Mouse (Mus musculus) brown adipose tissue, adult 24 weeks (tissue): Measurements from ENCODE around the gene Camp. TPM values are rescaled to one million over a fixed set of nuclear protein-coding genes. Genes with fewer than 3 reads are reported as not detected.

Source experiments
- H3K27ac ChIP-seq: fragments of 200-500 bp; replicated peaks from 2 replicates; pipeline ENCODE4 v1.5.1; 2012; ENCODE audit warnings: low read depth, mild to moderate bottlenecking, low read length
- H3K4me1 ChIP-seq: fragments of 200-500 bp; 2 replicates; pipeline ENCODE4 v1.6.1; 2012; ENCODE audit warnings: low read length, mixed read lengths; ENCODE audit not compliant: control insufficient read depth, insufficient read depth, insufficient read length
- H3K4me3 ChIP-seq: fragments of 200-500 bp; 2 replicates; pipeline ENCODE4 v1.5.1; 2012; ENCODE audit warnings: low read depth, mild to moderate bottlenecking, low read length, moderate library complexity; ENCODE audit not compliant: insufficient read depth
- polyA plus RNA-seq: library from polyadenylated mRNA; stranded (reverse); fragments of >200 nt; gene quantifications from 2 replicates; pipeline ENCODE4 v1.2.4, GENCODE M21; 2012; ENCODE audit not compliant: missing spikeins, insufficient read depth, insufficient read length

The Camp gene
- not detected in 2 replicates for polyA plus RNA-seq

- no peaks in the 10 kb centered on the region for H3K4me1 ChIP-seq
- H3K27ac ChIP-seq = no peak within 1 kb of the TSS
- no peak within 1 kb of the TSS for H3K4me3 ChIP-seq
These were observed at the start of gene Camp for GRCm38 (mm10) chr9:109849312-109849758. Gene Camp, minus strand, starts transcription at chr9:109849617.

DNA sequence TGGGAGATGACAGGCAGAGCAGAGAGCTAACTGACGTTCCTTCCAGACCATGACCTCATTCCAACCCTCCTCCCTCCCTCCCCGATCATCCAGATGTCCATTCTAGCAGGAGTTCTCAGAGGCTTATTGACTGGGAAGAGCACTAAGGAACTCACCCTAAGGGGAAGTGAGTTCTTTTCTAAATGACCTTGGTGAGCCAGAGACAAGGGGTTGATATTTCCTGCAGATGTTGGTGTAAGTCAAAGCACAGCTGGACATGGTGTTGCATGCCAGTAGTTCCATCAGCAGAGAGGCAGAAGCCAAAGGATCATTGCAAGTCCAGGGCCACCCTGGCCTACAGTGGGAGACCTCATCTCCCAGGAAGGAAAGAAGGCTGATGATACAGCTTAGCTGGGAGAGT is 48.6 kb upstream of the Camp start:
- Histone ChIP-seq H3K4me1 (peaks cover 24% of the 10 kb centered on the region), H3K27ac (no peak overlapping the region; the same call in 1 of the 2 replicates), H3K4me3 (no peak overlapping the region)

DNA sequence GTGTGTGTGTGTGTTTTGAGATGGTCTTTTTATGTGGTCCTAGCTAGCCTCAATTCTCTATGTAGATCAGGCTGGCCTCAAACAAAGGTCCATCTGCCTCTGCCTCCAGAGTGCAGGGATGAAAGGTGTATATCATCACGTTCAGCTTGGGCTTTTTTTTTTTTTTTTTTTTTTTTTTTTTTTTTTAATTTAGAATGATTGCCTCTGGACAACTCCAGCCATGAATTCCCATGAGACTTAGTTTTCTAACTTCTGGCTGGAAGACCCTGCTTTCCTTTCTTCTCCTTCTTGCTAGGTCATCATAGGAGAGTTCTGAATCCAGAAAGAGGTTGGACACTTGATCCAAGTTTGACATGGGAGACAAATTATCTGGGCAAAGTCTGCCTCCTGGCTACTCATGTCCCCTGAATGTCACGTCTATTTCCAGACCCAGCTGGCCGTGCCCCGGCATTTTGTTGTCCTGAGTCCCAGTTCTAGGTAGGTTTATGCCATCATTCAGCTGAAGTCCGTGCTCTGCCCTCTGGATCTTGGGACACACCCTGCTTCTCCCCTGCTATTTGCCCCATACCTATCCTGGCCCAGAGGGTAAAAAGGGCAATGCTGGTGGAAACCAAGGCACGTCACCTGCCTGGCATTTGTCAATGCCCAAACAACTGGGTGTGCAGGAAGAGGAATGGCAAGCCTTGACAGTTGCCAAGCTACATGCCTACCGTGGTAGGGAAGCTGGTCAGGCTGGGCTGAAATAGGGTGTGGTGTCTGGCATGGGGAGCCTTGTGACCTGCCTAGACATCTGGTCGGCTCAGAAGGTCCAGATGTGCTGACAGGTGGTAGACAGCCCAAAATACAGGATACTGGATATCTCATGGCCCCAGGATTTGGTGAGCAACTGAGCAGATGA is 47.1 kb upstream of the Camp start:
- 0 out of 2 replicates have a peak overlapping the region, but pooled peaks have one; percentile 76 for H3K27ac ChIP-seq
- no peak overlapping the region for H3K4me3 ChIP-seq
- peaks cover 24% of the 10 kb centered on the region for H3K4me1 ChIP-seq

DNA sequence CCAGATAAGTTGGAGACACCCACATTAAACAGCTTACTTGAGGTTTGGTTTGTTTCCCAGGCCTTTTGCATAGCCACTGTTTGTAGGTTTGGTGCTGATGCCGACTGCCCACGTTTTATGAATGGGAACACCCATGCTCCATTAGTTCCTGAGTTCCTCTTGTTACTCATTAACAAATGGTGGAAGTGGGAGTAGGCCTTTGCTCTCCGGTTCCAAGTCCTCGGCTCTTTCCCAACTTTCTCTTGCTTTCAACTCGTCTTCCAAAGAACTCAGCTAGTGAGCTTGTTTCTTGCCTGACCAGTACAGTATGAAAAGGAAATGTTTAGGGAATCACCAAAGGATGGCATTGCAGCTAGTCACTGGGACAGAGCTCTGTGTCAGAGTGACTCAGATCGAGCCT is 46.2 kb upstream of the Camp start:
- Histone ChIP-seq H3K4me1 (peaks cover 24% of the 10 kb centered on the region), H3K4me3 (no peak overlapping the region), H3K27ac (peak overlapping the region; percentile 76)

GRCm38 (mm10) chr9:109894413-109895090 is 45.1 kb upstream of the Camp start:
- no peak overlapping the region for H3K4me3 ChIP-seq
- peaks cover 22% of the 10 kb centered on the region for H3K4me1 ChIP-seq
- peak overlapping the region; percentile 28; the same call in 1 of the 2 replicates for H3K27ac ChIP-seq

- Histone ChIP-seq H3K4me3 (no peak overlapping the region), H3K27ac (no peak overlapping the region), H3K4me1 (peaks cover 11% of the 10 kb centered on the region)
These were observed 43.3 kb upstream of the Camp start for GRCm38 (mm10) chr9:109892651-109893250.

- Histone ChIP-seq H3K27ac (no peak overlapping the region), H3K4me1 (0 out of 2 replicates have a peak, but pooled peaks cover 3% of the 10 kb centered on the region), H3K4me3 (no peak overlapping the region)
These were observed 42.1 kb upstream of the Camp start for GRCm38 (mm10) chr9:109891501-109891900.

DNA sequence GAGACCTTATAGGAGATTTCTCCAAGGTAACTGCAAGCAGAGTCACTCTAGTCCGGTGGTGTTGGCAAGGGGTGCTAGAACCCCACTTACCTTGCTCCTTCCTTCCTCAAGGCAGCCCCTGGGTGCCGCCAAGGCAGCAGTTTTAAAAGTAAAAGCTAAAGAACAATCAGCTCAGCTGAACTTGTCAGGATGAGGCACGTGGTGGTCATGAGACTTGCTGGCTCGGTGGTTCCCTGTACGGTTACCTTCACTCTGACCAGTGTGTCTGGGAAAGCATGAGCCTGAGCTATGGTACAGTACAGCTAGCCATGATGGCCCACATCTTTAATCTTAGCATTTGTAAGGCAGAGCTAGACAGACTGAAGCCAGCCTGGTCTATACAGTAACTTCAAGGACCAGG is 37.9 kb upstream of the Camp start:
- Histone ChIP-seq H3K27ac (no peak overlapping the region), H3K4me1 (no peaks in the 10 kb centered on the region), H3K4me3 (no peak overlapping the region)

- H3K27ac ChIP-seq = no peak overlapping the region
- H3K4me3 ChIP-seq = no peak overlapping the region
- H3K4me1 ChIP-seq = no peaks in the 10 kb centered on the region
These were observed 36.8 kb upstream of the Camp start for GRCm38 (mm10) chr9:109886259-109886658.

DNA sequence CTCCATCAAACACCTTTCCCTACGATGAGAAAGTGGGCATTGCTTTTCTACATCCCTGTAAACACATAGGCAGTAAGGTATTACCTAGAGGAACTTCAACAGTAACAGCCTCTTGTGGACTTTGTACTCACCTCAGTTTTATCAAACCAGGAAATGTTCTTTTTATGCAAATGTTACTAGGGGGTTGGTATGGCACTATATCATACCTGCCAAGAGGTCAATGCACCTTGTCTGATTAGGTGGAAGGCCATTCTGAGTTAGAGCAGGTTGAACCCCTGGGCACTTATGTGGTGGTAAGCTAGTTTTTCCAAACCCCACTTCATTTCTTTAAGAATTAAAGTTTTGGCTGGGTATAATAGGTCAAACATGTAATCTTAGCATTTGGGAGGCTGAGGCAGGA is 29.9 kb upstream of the Camp start:
- Histone ChIP-seq H3K27ac (no peak overlapping the region), H3K4me3 (no peak overlapping the region), H3K4me1 (peaks cover 6% of the 10 kb centered on the region; the same call in 1 of the 2 replicates)

- Histone ChIP-seq H3K4me3 (no peak overlapping the region), H3K27ac (no peak overlapping the region), H3K4me1 (peaks cover 6% of the 10 kb centered on the region; the same call in 1 of the 2 replicates)
These were observed 28.2 kb upstream of the Camp start for GRCm38 (mm10) chr9:109877666-109878065.

- peaks cover 6% of the 10 kb centered on the region; the same call in 1 of the 2 replicates for H3K4me1 ChIP-seq
- peak overlapping the region; percentile 81 for H3K4me3 ChIP-seq
- no peak overlapping the region for H3K27ac ChIP-seq
These were observed 27.3 kb upstream of the Camp start for GRCm38 (mm10) chr9:109876756-109877155.

GRCm38 (mm10) chr9:109875695-109876601 is 26.5 kb upstream of the Camp start:
- Histone ChIP-seq H3K27ac (peak overlapping the region; percentile 20; the same call in 1 of the 2 replicates), H3K4me1 (peaks cover 6% of the 10 kb centered on the region; the same call in 1 of the 2 replicates), H3K4me3 (peak overlapping the region; percentile 81)
